Mouse (Mus musculus) lung, postnatal 0 days (tissue): ENCODE measurements at regions not wholly inside any gene's neighbourhood (a gene's known extent, or its start where the extent isn't known, plus 50 kb on each side); places are given as distances from the start of the nearest gene placed in this dataset.
A peak's percentile ranks its signal among the peaks of the same experiment; 100 is the strongest.

Experiments used
- ATAC-seq: fragments of 200-750 bp; cut with Nextera tagmentation; 2 replicates; pipeline ENCODE4 v1.8.0; 2017; ENCODE audit warnings: moderate library complexity
- DNase-seq: peaks from one replicate; pipeline ENCODE4 v3.0.0-alpha.2; 2016; ENCODE audit warnings: low spot score
- H3K27ac ChIP-seq: fragments of 300-500 bp; sonication (generic); 2 replicates; pipeline ENCODE4 v1.5.1; 2014; ENCODE audit warnings: antibody characterized with exemption, mild to moderate bottlenecking, low read length, mixed read lengths
- H3K27me3 ChIP-seq: fragments of 300-500 bp; sonication (generic); replicated peaks from 2 replicates; pipeline ENCODE4 v1.6.1; 2014; ENCODE audit warnings: low read length, mixed read lengths; ENCODE audit not compliant: insufficient read depth
- H3K36me3 ChIP-seq: fragments of 300-500 bp; sonication (generic); 2 replicates; pipeline ENCODE4 v1.6.1; 2014; ENCODE audit warnings: low read length, mixed read lengths; ENCODE audit not compliant: insufficient read depth
- H3K4me1 ChIP-seq: fragments of 300-500 bp; sonication (generic); 2 replicates; pipeline ENCODE4 v1.6.1; 2014; ENCODE audit warnings: antibody characterized with exemption, low read depth, low read length, mixed read lengths; ENCODE audit not compliant: insufficient read depth
- H3K4me2 ChIP-seq: fragments of 300-500 bp; sonication (generic); replicated peaks from 2 replicates; pipeline ENCODE4 v1.6.1; 2014; ENCODE audit warnings: low read depth, mild to moderate bottlenecking, low read length, moderate library complexity, mixed read lengths
- H3K4me3 ChIP-seq: fragments of 300-500 bp; sonication (generic); 2 replicates; pipeline ENCODE4 v1.5.1; 2014; ENCODE audit warnings: low read depth, low read length
- H3K9ac ChIP-seq: fragments of 300-500 bp; sonication (generic); replicated peaks from 2 replicates; pipeline ENCODE4 v1.6.1; 2014; ENCODE audit warnings: low read depth, mild to moderate bottlenecking
- H3K9me3 ChIP-seq: fragments of 300-500 bp; sonication (generic); 2 replicates; pipeline ENCODE4 v1.6.1; 2016; ENCODE audit warnings: low read length, mixed read lengths
- CTCF ChIP-seq: IDR thresholded peaks from 2 replicates; pipeline ENCODE4 v1.5.1; 2016; ENCODE audit warnings: antibody characterized with exemption, mild to moderate bottlenecking
- EP300 ChIP-seq: IDR thresholded peaks from 2 replicates; pipeline ENCODE4 v1.6.1; 2016; ENCODE audit warnings: antibody characterized with exemption, mild to moderate bottlenecking, control low read depth
- WGBS: fragments of 180-500 bp; shearing (Covaris S2); extraction: QIAGEN DNeasy Blood & Tissue Kit; methylation state at CpG from one replicate; pipeline ENCODE4 v1.1.7; 2014; 5-methylcytosine and 5-hydroxymethylcytosine counted together

- Histone ChIP-seq H3K9ac (no peak overlapping the region), H3K4me1 (no peaks in the 10 kb centered on the region), H3K4me3 (no peak overlapping the region), H3K27ac (no peak overlapping the region), H3K27me3 (no peaks in the 10 kb centered on the region), H3K4me2 (no peak overlapping the region), H3K9me3 (no peaks in the 10 kb centered on the region), H3K36me3 (no peaks in the 10 kb centered on the region)
- TF ChIP-seq EP300: no peak
- no peak for TF ChIP-seq CTCF
- WGBS: 58% methylated on average over 9 of the region's 9 CpGs
- DNase-seq (no peak), ATAC-seq (no peak)
Observed at GRCm38 (mm10) chr13:99777736-99778135, 123.2 kb downstream of the Cartpt start.

- ATAC-seq: peak; percentile 72
- Histone ChIP-seq H3K27me3 (no peaks in the 10 kb centered on the region), H3K4me2 (no peak overlapping the region), H3K9ac (no peak overlapping the region), H3K4me1 (no peaks in the 10 kb centered on the region), H3K9me3 (no peaks in the 10 kb centered on the region), H3K4me3 (no peak overlapping the region), H3K27ac (no peak overlapping the region), H3K36me3 (no peaks in the 10 kb centered on the region)
- peak; percentile 74 for DNase-seq
- WGBS: 22% methylated on average over 5 of the region's 5 CpGs
- TF ChIP-seq CTCF (no peak), EP300 (no peak)
Observed at GRCm38 (mm10) chr13:99765965-99766364, 134.9 kb downstream of the Cartpt start.

DNA sequence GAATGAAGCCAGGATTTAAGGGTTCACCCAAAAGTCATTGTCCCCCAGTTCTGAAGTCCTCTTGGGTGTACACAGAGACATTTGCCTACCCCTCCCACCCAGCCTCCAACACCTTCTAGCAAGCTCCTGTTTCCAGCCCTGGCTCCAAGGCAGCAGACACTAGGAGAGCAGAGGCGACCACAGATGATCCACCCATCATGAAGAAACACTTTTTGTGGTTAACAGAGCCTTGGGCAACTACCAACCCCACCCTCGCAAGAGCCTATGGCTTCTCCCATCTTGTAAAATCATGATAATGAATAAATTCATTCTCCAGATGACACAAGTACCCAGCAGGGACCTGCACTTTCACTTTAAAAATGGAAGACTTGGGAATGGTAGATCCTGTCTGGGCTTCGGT, 136.1 kb downstream of the Cartpt start:
- no peak overlapping the region for H3K9ac ChIP-seq
- H3K9me3 ChIP-seq: no peaks in the 10 kb centered on the region
- DNase-seq (no peak), ATAC-seq (no peak)
- H3K27ac ChIP-seq: no peak overlapping the region
- no peaks in the 10 kb centered on the region for H3K4me1 ChIP-seq
- H3K36me3 ChIP-seq: no peaks in the 10 kb centered on the region
- H3K4me2 ChIP-seq: no peak overlapping the region
- no peak for TF ChIP-seq CTCF
- TF ChIP-seq EP300: no peak
- WGBS: 79% methylated on average over 3 of the region's 3 CpGs
- H3K4me3 ChIP-seq: no peak overlapping the region
- no peaks in the 10 kb centered on the region for H3K27me3 ChIP-seq

DNA sequence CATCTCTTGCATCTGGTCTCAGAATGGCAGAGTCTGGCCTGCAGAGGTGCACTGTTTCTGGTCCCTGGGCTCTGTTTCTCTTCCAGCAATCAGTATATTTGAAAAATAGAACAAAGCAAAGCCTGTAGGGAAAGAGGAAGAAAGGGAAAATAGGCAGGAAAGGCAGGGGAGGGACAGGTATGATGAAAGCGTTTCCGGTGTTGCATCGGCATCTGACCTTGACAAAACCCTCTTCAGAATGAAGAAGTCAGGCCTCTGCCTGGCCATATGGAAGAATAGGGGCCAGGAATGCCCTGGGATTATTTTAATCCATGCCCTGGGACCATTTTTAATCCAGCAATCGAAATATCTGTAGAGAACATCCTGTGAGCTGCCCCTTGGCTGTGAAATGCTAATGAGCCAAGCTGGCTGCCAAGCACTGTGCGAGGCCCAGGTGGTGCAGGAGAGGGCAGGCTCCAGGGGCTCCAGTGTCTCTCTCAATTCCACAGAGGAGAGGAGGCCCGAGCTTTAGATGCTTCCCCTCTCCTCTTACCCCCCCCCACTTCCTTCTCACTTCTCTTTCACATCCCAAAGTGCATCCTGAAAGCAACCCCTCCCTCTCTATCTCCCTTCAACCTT, 136.7 kb downstream of the Cartpt start:
- no peak for ATAC-seq
- 59% methylated on average over 6 of the region's 6 CpGs for WGBS
- H3K9me3 ChIP-seq: no peaks in the 10 kb centered on the region

GRCm38 (mm10) chr13:99761843-99762242, 139.0 kb downstream of the Cartpt start:
- H3K4me2 ChIP-seq: no peak overlapping the region
- no peak overlapping the region for H3K9ac ChIP-seq
- ATAC-seq: no peak
- no peak overlapping the region for H3K4me3 ChIP-seq
- no peak overlapping the region for H3K27ac ChIP-seq
- no peaks in the 10 kb centered on the region for H3K4me1 ChIP-seq
- no peak for DNase-seq
- no peaks in the 10 kb centered on the region for H3K27me3 ChIP-seq
- 60% methylated on average over 9 of the region's 9 CpGs for WGBS
- TF ChIP-seq EP300: no peak
- TF ChIP-seq CTCF: no peak
- no peaks in the 10 kb centered on the region for H3K9me3 ChIP-seq
- no peaks in the 10 kb centered on the region for H3K36me3 ChIP-seq

More for the DNA sequence above, 136.7 kb downstream of the Cartpt start:
- Histone ChIP-seq H3K4me3 (no peak overlapping the region), H3K4me1 (no peaks in the 10 kb centered on the region), H3K4me2 (no peak overlapping the region), H3K27me3 (no peaks in the 10 kb centered on the region), H3K9ac (no peak overlapping the region), H3K27ac (no peak overlapping the region), H3K36me3 (no peaks in the 10 kb centered on the region)
- TF ChIP-seq CTCF (no peak), EP300 (no peak)
- DNase-seq: no peak

DNA sequence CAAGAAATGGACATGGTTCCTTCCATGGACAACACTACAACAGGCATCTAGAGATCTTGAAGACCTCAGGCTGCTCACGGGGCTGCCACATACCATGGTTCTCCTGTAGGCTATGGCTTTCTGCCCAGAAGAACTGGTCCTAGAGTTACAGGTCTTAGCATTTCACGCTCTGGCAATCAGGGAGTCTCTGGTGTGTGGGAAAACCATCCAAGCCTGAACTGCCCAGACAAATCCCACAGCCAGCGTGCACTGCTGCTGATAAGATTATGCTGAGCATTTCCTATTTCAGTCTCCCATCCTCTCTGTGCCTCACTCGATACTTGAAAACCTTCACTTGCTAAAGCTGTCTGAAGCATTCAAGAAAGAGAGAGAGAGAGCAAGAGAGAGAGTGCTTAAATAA, 139.5 kb downstream of the Cartpt start:
- no peak overlapping the region for H3K4me2 ChIP-seq
- no peak for DNase-seq

DNA sequence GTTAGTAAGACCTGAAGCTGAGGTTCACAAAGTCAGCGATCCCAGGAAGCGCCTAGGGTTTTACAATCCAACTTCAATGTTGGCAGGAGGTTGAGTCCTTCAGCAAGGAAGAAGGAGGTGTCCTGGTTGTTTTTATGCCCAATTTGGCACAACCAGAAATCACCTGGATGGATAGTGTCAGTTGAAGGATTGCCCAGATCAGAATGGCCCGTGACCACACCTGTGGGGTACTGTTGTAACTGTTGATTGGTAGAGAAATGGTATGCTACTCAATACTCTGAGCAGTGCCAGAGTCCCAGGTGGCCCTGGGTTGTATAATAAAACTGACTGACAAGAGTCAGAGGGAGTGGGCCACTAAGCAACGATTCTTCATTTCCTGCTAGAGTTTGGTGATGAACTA, 140.2 kb downstream of the Cartpt start:
- 80% methylated on average over 4 of the region's 4 CpGs for WGBS
- Histone ChIP-seq H3K4me2 (no peak overlapping the region), H3K9me3 (no peaks in the 10 kb centered on the region), H3K4me1 (no peaks in the 10 kb centered on the region), H3K27ac (no peak overlapping the region), H3K27me3 (no peaks in the 10 kb centered on the region), H3K36me3 (no peaks in the 10 kb centered on the region), H3K9ac (no peak overlapping the region), H3K4me3 (no peak overlapping the region)
- ATAC-seq (no peak), DNase-seq (no peak)
- TF ChIP-seq CTCF (no peak), EP300 (no peak)

More for the DNA sequence above, 139.5 kb downstream of the Cartpt start:
- no peak for TF ChIP-seq CTCF
- Histone ChIP-seq H3K9me3 (no peaks in the 10 kb centered on the region), H3K4me3 (no peak overlapping the region), H3K4me1 (no peaks in the 10 kb centered on the region), H3K36me3 (no peaks in the 10 kb centered on the region), H3K9ac (no peak overlapping the region), H3K27ac (no peak overlapping the region), H3K27me3 (no peaks in the 10 kb centered on the region)
- ATAC-seq: no peak
- 53% methylated on average over 4 of the region's 4 CpGs for WGBS
